Mouse (Mus musculus) embryonic facial prominence, embryonic 13.5 days (tissue): Measurements from ENCODE around the gene Chmp1a. TPM values are rescaled to one million over a fixed set of nuclear protein-coding genes. Genes with fewer than 3 reads are reported as not detected.
"Not testable (repeated sequence)": the region's sequence is repeated elsewhere in the genome, so short reads cannot be mapped to it uniquely, and the experiment has no call there.

ENCODE experiments used
- ATAC-seq: fragments of 200-750 bp; cut with Nextera tagmentation; 2 replicates; pipeline ENCODE4 v1.8.0; 2017; ENCODE audit warnings: low read depth; ENCODE audit not compliant: insufficient number of reproducible peaks, insufficient read depth, low FRiP score, low TSS enrichment
- H3K27ac ChIP-seq: fragments of 300-500 bp; sonication (generic); 2 replicates; pipeline ENCODE4 v1.5.1; 2015; ENCODE audit warnings: moderate library complexity, mild to moderate bottlenecking, inconsistent platforms
- H3K27me3 ChIP-seq: fragments of 300-500 bp; sonication (generic); 2 replicates; pipeline ENCODE4 v1.6.1; 2015; ENCODE audit warnings: mild to moderate bottlenecking, inconsistent platforms
- H3K36me3 ChIP-seq: fragments of 300-500 bp; sonication (generic); 2 replicates; pipeline ENCODE4 v1.6.1; 2015; ENCODE audit warnings: mild to moderate bottlenecking, inconsistent platforms
- H3K4me1 ChIP-seq: fragments of 300-500 bp; sonication (generic); 2 replicates; pipeline ENCODE4 v1.6.1; 2015; ENCODE audit warnings: inconsistent platforms
- H3K4me2 ChIP-seq: fragments of 300-500 bp; sonication (generic); 2 replicates; pipeline ENCODE4 v1.6.1; 2015; ENCODE audit warnings: moderate library complexity, mild to moderate bottlenecking, inconsistent platforms
- H3K4me3 ChIP-seq: fragments of 300-500 bp; sonication (generic); 2 replicates; pipeline ENCODE4 v1.5.1; 2015; ENCODE audit warnings: mild to moderate bottlenecking, inconsistent platforms
- H3K9ac ChIP-seq: fragments of 300-500 bp; sonication (generic); 2 replicates; pipeline ENCODE4 v1.6.1; 2015; ENCODE audit warnings: mild to moderate bottlenecking, inconsistent platforms
- H3K9me3 ChIP-seq: fragments of 300-500 bp; sonication (generic); 2 replicates; pipeline ENCODE4 v1.6.1; 2016; ENCODE audit warnings: inconsistent platforms
- WGBS: fragments of 180-500 bp; shearing (Covaris S2); methylation state at CpG from one replicate; pipeline ENCODE4 v1.1.7; 2015; ENCODE audit warnings: mixed read lengths; 5-methylcytosine and 5-hydroxymethylcytosine counted together
- polyA plus RNA-seq: library from polyadenylated mRNA; unstranded; fragments of >200 nt; fragmentation: Nextera tagmentation; extraction: Ambion mirVana; gene quantifications from 2 replicates; pipeline ENCODE4 v1.2.1, GENCODE M21; 2015

Chmp1a gene
- polyA plus RNA-seq: 153 and 164 TPM in 2 replicates

- peak within 1 kb of the TSS; percentile 39; the same call in 1 of the 2 replicates for H3K27ac ChIP-seq
- H3K4me3 ChIP-seq: peak within 1 kb of the TSS; percentile 98
- H3K4me2 ChIP-seq: peak within 1 kb of the TSS; percentile 91
- H3K9ac ChIP-seq: peak within 1 kb of the TSS; percentile 99
- WGBS: 1% methylated on average over 67 of the region's 76 CpGs
- no peaks in the 10 kb centered on the region for H3K9me3 ChIP-seq
- H3K36me3 ChIP-seq: peaks cover 28% of the 10 kb centered on the region
- no peaks in the 10 kb centered on the region for H3K27me3 ChIP-seq
- peak; percentile 85 for ATAC-seq
- H3K4me1 ChIP-seq: peaks cover 20% of the 10 kb centered on the region
Observed at GRCm38 (mm10) chr8:123212321-123213117, at the start of gene Chmp1a, which contains the start of gene Spata33. Chmp1a (minus strand) TSS chr8:123212763. Spata33 (plus strand) TSS chr8:123212832.

GRCm38 (mm10) chr8:123257593-123257992 is 45.0 kb upstream of the Chmp1a start:
- not testable (repeated sequence) for ATAC-seq, H3K27me3 ChIP-seq, H3K9ac ChIP-seq, H3K4me3 ChIP-seq, H3K4me2 ChIP-seq, H3K27ac ChIP-seq, H3K9me3 ChIP-seq
- H3K36me3 ChIP-seq: peaks cover 60% of the 10 kb centered on the region
- 89% methylated on average over 8 of the region's 8 CpGs for WGBS
- H3K4me1 ChIP-seq: peaks cover 20% of the 10 kb centered on the region

GRCm38 (mm10) chr8:123257114-123257513 is 44.6 kb upstream of the Chmp1a start:
- 54% methylated on average over 3 of the region's 3 CpGs for WGBS
- Histone ChIP-seq H3K4me2 (no peak overlapping the region), H3K4me1 (peaks cover 22% of the 10 kb centered on the region), H3K4me3 (no peak overlapping the region), H3K27ac (no peak overlapping the region), H3K9me3 (no peaks in the 10 kb centered on the region), H3K9ac (no peak overlapping the region), H3K27me3 (no peaks in the 10 kb centered on the region), H3K36me3 (peaks cover 62% of the 10 kb centered on the region)
- ATAC-seq: no peak

GRCm38 (mm10) chr8:123255170-123255569 is 42.6 kb upstream of the Chmp1a start:
- peak overlapping the region; percentile 91 for H3K9ac ChIP-seq
- no peak for ATAC-seq
- peaks cover 66% of the 10 kb centered on the region for H3K36me3 ChIP-seq
- no peaks in the 10 kb centered on the region for H3K27me3 ChIP-seq
- WGBS: 54% methylated on average over 6 of the region's 6 CpGs
- H3K27ac ChIP-seq: no peak overlapping the region
- no peaks in the 10 kb centered on the region for H3K9me3 ChIP-seq
- H3K4me2 ChIP-seq: peak overlapping the region; percentile 80
- peak overlapping the region; percentile 99 for H3K4me3 ChIP-seq
- H3K4me1 ChIP-seq: peaks cover 22% of the 10 kb centered on the region

DNA sequence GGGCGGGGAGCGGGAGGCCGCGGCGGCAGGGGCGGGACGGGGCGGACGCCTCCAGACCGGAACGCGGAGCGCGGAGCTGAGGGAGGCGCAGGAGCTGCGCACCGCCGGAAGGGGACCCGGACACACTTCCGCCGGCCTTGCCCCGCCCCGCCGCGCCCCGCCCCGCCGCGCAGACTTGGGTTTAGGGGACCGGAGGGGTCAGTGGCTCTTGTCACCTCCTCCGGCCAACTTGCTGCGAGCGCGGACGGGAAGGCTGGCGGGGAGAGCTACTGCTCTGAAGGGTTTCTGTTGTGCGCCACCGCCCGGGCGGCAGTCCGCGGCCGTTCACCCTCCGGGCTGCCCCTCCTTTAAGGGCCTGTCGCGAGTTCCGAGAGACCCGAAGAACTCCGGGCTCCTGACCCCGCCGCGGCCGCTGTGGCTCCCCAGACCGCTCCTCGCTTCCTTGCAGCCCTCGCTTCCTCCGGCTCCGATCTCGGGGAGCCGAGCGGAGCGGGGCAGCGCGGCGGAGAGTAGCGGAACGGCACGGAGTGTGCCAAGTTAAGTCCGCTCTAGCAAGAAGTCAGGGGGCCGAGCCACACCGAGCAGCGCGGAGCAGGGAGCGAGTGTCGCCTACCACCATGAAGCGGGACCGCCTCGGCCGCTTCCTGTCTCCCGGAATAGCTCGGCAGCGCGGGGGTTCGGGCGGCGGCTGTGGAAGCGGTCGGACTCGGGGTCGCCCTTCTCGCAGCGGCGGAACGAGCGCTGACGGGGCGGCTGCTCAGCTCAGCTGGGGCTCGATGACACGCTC is 41.7 kb upstream of the Chmp1a start, which contains the start of the genes Zfp276 and Vps9d1:
Gene Zfp276 (plus strand): TSS at position 97 of the 787 bp plus-strand sequence.
Gene Vps9d1 (minus strand): TSS at position 250 of the 787 bp plus-strand sequence.
- H3K4me3 ChIP-seq: peak within 1 kb of the TSS; percentile 99
- no peaks in the 10 kb centered on the region for H3K27me3 ChIP-seq
- H3K4me2 ChIP-seq: peak within 1 kb of the TSS; percentile 80
- peaks cover 65% of the 10 kb centered on the region for H3K36me3 ChIP-seq
- H3K4me1 ChIP-seq: peaks cover 22% of the 10 kb centered on the region
- peak; percentile 89 for ATAC-seq
- under 1% methylated on average over 97 of the region's 99 CpGs for WGBS
- H3K9ac ChIP-seq: peak within 1 kb of the TSS; percentile 91
- H3K9me3 ChIP-seq: no peaks in the 10 kb centered on the region
- H3K27ac ChIP-seq: peak within 1 kb of the TSS; percentile 80

- Histone ChIP-seq H3K27ac (peak overlapping the region; percentile 80), H3K9ac (peak overlapping the region; percentile 91), H3K27me3 (no peaks in the 10 kb centered on the region), H3K4me1 (peaks cover 22% of the 10 kb centered on the region), H3K36me3 (peaks cover 65% of the 10 kb centered on the region), H3K4me3 (peak overlapping the region; percentile 99), H3K9me3 (no peaks in the 10 kb centered on the region), H3K4me2 (peak overlapping the region; percentile 80)
- peak; percentile 27; the same call in 1 of the 2 replicates for ATAC-seq
- under 1% methylated on average over 40 of the region's 40 CpGs for WGBS
Observed at GRCm38 (mm10) chr8:123253451-123254098, 41.0 kb upstream of the Chmp1a start.

DNA sequence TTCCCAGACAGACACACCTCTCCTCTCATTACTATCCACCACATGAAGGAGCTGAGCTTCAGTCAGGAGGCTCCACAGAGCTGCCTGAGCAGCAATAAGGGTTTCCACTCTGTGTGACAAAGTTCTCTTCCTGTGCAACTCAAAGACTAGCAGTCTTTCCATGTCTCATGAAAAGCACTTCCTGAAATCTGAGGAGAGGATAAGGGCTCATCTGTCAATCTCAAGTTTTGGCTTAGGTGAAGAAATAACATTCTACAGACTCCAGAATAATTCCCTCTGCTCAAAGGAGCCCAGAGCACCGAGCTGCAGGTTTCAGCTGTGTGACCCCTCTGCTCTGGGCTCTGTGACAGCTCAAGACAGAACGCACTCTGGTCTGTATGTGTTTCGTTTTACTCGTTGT is 40.4 kb upstream of the Chmp1a start:
- peaks cover 22% of the 10 kb centered on the region for H3K4me1 ChIP-seq
- 0 out of 2 replicates have a peak overlapping the region, but pooled peaks have one; percentile 80 for H3K27ac ChIP-seq
- no peaks in the 10 kb centered on the region for H3K9me3 ChIP-seq
- no peak for ATAC-seq
- H3K36me3 ChIP-seq: peaks cover 65% of the 10 kb centered on the region
- peak overlapping the region; percentile 99 for H3K4me3 ChIP-seq
- no peaks in the 10 kb centered on the region for H3K27me3 ChIP-seq
- peak overlapping the region; percentile 80 for H3K4me2 ChIP-seq
- H3K9ac ChIP-seq: peak overlapping the region; percentile 91
- 43% methylated on average over 4 of the region's 4 CpGs for WGBS

GRCm38 (mm10) chr8:123250940-123251339 is 38.4 kb upstream of the Chmp1a start:
- WGBS: 95% methylated on average over 5 of the region's 5 CpGs
- ATAC-seq: no peak
- peaks cover 65% of the 10 kb centered on the region for H3K36me3 ChIP-seq

DNA sequence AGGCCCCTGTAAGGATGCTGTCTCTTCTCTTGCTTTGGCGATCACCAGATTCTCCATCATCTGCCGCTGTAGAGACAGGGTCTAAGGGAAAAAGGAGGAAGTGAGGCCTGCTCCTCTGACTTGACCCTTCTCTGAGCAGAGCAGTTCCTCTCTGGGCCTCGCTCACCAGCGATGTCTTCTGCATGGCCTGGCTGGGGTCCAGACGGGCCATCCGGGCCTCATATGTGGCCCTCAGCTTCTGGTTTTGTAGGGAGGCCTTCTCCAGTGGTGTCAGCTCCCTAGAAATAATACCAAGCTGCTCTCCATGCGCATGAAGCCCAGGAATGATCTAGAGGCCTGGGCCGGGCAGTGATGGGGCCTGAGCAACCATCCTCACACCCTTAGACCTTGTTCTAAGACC is 36.0 kb upstream of the Chmp1a start:
- Histone ChIP-seq H3K4me3 (no peak overlapping the region), H3K9ac (no peak overlapping the region), H3K27me3 (no peaks in the 10 kb centered on the region), H3K27ac (no peak overlapping the region), H3K4me1 (peaks cover 10% of the 10 kb centered on the region), H3K9me3 (no peaks in the 10 kb centered on the region), H3K4me2 (no peak overlapping the region), H3K36me3 (peaks cover 85% of the 10 kb centered on the region)
- ATAC-seq: no peak
- 96% methylated on average over 8 of the region's 8 CpGs for WGBS

More at GRCm38 (mm10) chr8:123250940-123251339, 38.4 kb upstream of the Chmp1a start:
- Histone ChIP-seq H3K27ac (no peak overlapping the region), H3K4me3 (no peak overlapping the region), H3K4me2 (no peak overlapping the region), H3K4me1 (peaks cover 22% of the 10 kb centered on the region), H3K9ac (no peak overlapping the region), H3K27me3 (no peaks in the 10 kb centered on the region), H3K9me3 (no peaks in the 10 kb centered on the region)

DNA sequence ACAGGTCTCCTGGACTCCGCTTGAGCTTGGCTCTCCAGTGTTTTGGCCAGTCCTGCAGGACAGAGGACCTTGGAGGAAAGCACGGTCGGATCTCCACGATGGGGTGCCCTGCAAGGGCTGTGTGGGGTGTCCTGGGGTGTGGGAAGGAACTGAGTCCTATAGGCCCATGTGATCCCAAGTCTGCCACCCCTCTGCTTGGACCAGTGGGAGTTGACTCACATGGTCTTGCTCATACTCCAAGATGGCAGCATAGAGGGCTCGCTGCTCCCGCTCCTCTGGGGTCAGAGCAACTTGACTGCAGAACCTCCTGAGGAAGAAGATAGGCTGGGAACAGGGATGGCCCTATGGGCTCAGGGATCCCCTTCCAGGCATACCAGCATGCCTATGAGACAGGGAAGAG is 35.2 kb upstream of the Chmp1a start:
- WGBS: 94% methylated on average over 6 of the region's 6 CpGs
- H3K27ac ChIP-seq: no peak overlapping the region
- peaks cover 94% of the 10 kb centered on the region for H3K36me3 ChIP-seq
- H3K4me3 ChIP-seq: no peak overlapping the region
- no peak overlapping the region for H3K4me2 ChIP-seq
- H3K4me1 ChIP-seq: peaks cover 4% of the 10 kb centered on the region
- no peak for ATAC-seq
- no peaks in the 10 kb centered on the region for H3K27me3 ChIP-seq
- no peaks in the 10 kb centered on the region for H3K9me3 ChIP-seq
- no peak overlapping the region for H3K9ac ChIP-seq

DNA sequence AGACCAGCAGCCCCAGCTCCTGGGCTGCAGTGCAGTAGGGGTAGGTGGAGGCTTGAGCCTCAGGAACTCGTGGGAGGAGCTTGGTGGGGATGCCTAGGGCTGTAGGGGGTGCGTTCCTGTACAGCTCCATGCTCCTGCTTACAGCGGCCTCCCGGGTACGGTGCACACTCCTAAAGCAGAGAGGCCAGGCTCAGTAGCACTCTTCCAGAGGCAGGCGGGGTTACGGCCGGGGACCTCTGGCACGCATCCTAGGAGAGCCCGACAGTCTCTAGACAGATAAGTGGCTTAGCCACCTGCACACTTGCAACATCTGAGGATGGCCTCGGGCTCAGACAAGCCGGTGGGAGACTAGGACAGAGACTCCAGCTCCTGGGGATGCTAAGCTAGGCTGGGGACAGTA is 33.0 kb upstream of the Chmp1a start:
- Histone ChIP-seq H3K36me3 (peaks cover 92% of the 10 kb centered on the region), H3K27me3 (no peaks in the 10 kb centered on the region), H3K4me2 (no peak overlapping the region), H3K9ac (no peak overlapping the region), H3K4me1 (no peaks in the 10 kb centered on the region), H3K4me3 (no peak overlapping the region), H3K27ac (no peak overlapping the region), H3K9me3 (no peaks in the 10 kb centered on the region)
- 88% methylated on average over 12 of the region's 12 CpGs for WGBS
- ATAC-seq: no peak
